Mouse (Mus musculus) left cerebral cortex, adult 11 months (tissue): Measurements from ENCODE around the gene Fxyd3.

Experiments used
- DNase-seq: peaks from one replicate; pipeline ENCODE4 v3.0.0; 2022; ENCODE audit warnings: low spot score

Gene Fxyd3

GRCm38 (mm10) chr7:31070324-31070723 is 6.2 kb downstream of the Fxyd3 start:
- DNase-seq, result no peak

GRCm38 (mm10) chr7:31069491-31069890 is 7.0 kb downstream of the Fxyd3 start:
- no peak for DNase-seq

GRCm38 (mm10) chr7:31067836-31068235 is 8.7 kb downstream of the Fxyd3 start:
- no peak for DNase-seq

- DNase-seq, result no peak
These were observed 13.4 kb downstream of the Fxyd3 start for GRCm38 (mm10) chr7:31063074-31063560.

- no peak for DNase-seq
These were observed 15.9 kb downstream of the Fxyd3 start for GRCm38 (mm10) chr7:31060621-31061010.

GRCm38 (mm10) chr7:31059919-31060620 is 16.4 kb downstream of the Fxyd3 start:
- no peak for DNase-seq

- DNase-seq, result peak; percentile 75
These were observed 17.4 kb downstream of the Fxyd3 start, which contains the start of gene Lgi4 for GRCm38 (mm10) chr7:31059108-31059507. Gene Lgi4, plus strand, starts transcription at chr7:31059342.

GRCm38 (mm10) chr7:31058211-31058610 is 18.3 kb downstream of the Fxyd3 start:
- no peak for DNase-seq

- DNase-seq, result no peak
These were observed 18.8 kb downstream of the Fxyd3 start for GRCm38 (mm10) chr7:31057730-31058129.

- DNase-seq, result no peak
These were observed 19.4 kb downstream of the Fxyd3 start, which contains the start of gene Fxyd1 for GRCm38 (mm10) chr7:31057071-31057470. Gene Fxyd1, minus strand, starts transcription at chr7:31057199.

- no peak for DNase-seq
These were observed 20.1 kb downstream of the Fxyd3 start for GRCm38 (mm10) chr7:31056448-31056847.

- DNase-seq, result no peak
These were observed 20.6 kb downstream of the Fxyd3 start for GRCm38 (mm10) chr7:31055883-31056282.

- no peak for DNase-seq
These were observed 21.1 kb downstream of the Fxyd3 start for GRCm38 (mm10) chr7:31055354-31055824.

- no peak for DNase-seq
These were observed 21.7 kb downstream of the Fxyd3 start for GRCm38 (mm10) chr7:31054661-31055320.

- DNase-seq, result no peak
These were observed 22.5 kb downstream of the Fxyd3 start for GRCm38 (mm10) chr7:31053882-31054447.

GRCm38 (mm10) chr7:31052636-31053434 is 23.7 kb downstream of the Fxyd3 start:
- no peak for DNase-seq

- DNase-seq, result no peak
These were observed 24.3 kb downstream of the Fxyd3 start for GRCm38 (mm10) chr7:31052251-31052635.

GRCm38 (mm10) chr7:31051321-31052021 is 25.0 kb downstream of the Fxyd3 start, which contains the start of gene Fxyd7:
Gene Fxyd7, minus strand, starts transcription at chr7:31051467.
- no peak for DNase-seq

GRCm38 (mm10) chr7:31050921-31051320 is 25.6 kb downstream of the Fxyd3 start:
- DNase-seq, result no peak

GRCm38 (mm10) chr7:31050487-31050886 is 26.0 kb downstream of the Fxyd3 start:
- no peak for DNase-seq

GRCm38 (mm10) chr7:31049846-31050281 is 26.6 kb downstream of the Fxyd3 start:
- DNase-seq, result no peak
